Mouse (Mus musculus) kidney, embryonic 15.5 days (tissue): ENCODE measurements around the gene Epgn. TPM values are rescaled to one million over a fixed set of nuclear protein-coding genes. Genes with fewer than 3 reads are reported as not detected.

Experiments
- ATAC-seq: fragments of 200-750 bp; cut with Nextera tagmentation; replicated peaks from 2 replicates; pipeline ENCODE4 v1.8.0; 2017; ENCODE audit warnings: moderate TSS enrichment; ENCODE audit not compliant: low FRiP score
- H3K27ac ChIP-seq: fragments of 300-500 bp; sonication (generic); 2 replicates; pipeline ENCODE4 v1.5.1; 2015; ENCODE audit warnings: mild to moderate bottlenecking, inconsistent platforms
- H3K27me3 ChIP-seq: fragments of 300-500 bp; sonication (generic); 2 replicates; pipeline ENCODE4 v1.6.1; 2015; ENCODE audit warnings: inconsistent platforms
- H3K36me3 ChIP-seq: fragments of 300-500 bp; sonication (generic); 2 replicates; pipeline ENCODE4 v1.6.1; 2015; ENCODE audit warnings: inconsistent platforms
- H3K4me1 ChIP-seq: fragments of 300-500 bp; sonication (generic); 2 replicates; pipeline ENCODE4 v1.6.1; 2015; ENCODE audit warnings: inconsistent platforms
- H3K4me2 ChIP-seq: fragments of 300-500 bp; sonication (generic); 2 replicates; pipeline ENCODE4 v1.6.1; 2015; ENCODE audit warnings: moderate library complexity, mild to moderate bottlenecking, inconsistent platforms
- H3K4me3 ChIP-seq: fragments of 300-500 bp; sonication (generic); replicated peaks from 2 replicates; pipeline ENCODE4 v1.5.1; 2015; ENCODE audit warnings: mild to moderate bottlenecking, inconsistent platforms
- H3K9ac ChIP-seq: fragments of 300-500 bp; sonication (generic); 2 replicates; pipeline ENCODE4 v1.6.1; 2015; ENCODE audit warnings: mild to moderate bottlenecking, inconsistent platforms
- H3K9me3 ChIP-seq: fragments of 300-500 bp; sonication (generic); replicated peaks from 2 replicates; pipeline ENCODE4 v1.6.1; 2016; ENCODE audit warnings: inconsistent platforms
- WGBS: fragments of 180-500 bp; shearing (Covaris S2); methylation state at CpG from one replicate; pipeline ENCODE4 v1.1.7; 2015; ENCODE audit warnings: mixed read lengths; 5-methylcytosine and 5-hydroxymethylcytosine counted together
- polyA plus RNA-seq: library from polyadenylated mRNA; unstranded; fragments of >200 nt; fragmentation: Nextera tagmentation; extraction: Ambion mirVana; gene quantifications from 2 replicates; pipeline ENCODE4 v1.2.1, GENCODE M21; 2015

Gene Epgn
- not detected in 2 replicates for polyA plus RNA-seq

- H3K27me3 ChIP-seq = no peaks in the 10 kb centered on the region
- H3K9ac ChIP-seq = no peak within 1 kb of the TSS
- no peak within 1 kb of the TSS for H3K4me2 ChIP-seq
- no peaks in the 10 kb centered on the region for H3K36me3 ChIP-seq
- 86% methylated on average over 6 of the region's 6 CpGs for WGBS
- no peak within 1 kb of the TSS for H3K27ac ChIP-seq
- H3K9me3 ChIP-seq = no peaks in the 10 kb centered on the region
- ATAC-seq = no peak
- no peak within 1 kb of the TSS for H3K4me3 ChIP-seq
- no peaks in the 10 kb centered on the region for H3K4me1 ChIP-seq
Measured at GRCm38 (mm10) chr5:91027164-91027563, at the start of gene Epgn. Gene Epgn (plus strand): TSS chr5:91027464.

GRCm38 (mm10) chr5:90980297-90980696 is 47.0 kb upstream of the Epgn start:
- Histone ChIP-seq H3K9me3 (no peaks in the 10 kb centered on the region), H3K27ac (no peak overlapping the region), H3K4me2 (no peak overlapping the region), H3K4me1 (no peaks in the 10 kb centered on the region), H3K36me3 (no peaks in the 10 kb centered on the region), H3K4me3 (no peak overlapping the region), H3K9ac (no peak overlapping the region), H3K27me3 (no peaks in the 10 kb centered on the region)
- 85% methylated on average over 7 of the region's 7 CpGs for WGBS
- no peak for ATAC-seq

- no peaks in the 10 kb centered on the region for H3K4me1 ChIP-seq
- WGBS = 59% methylated on average over 5 of the region's 5 CpGs
- H3K9ac ChIP-seq = no peak overlapping the region
- no peak overlapping the region for H3K27ac ChIP-seq
- H3K27me3 ChIP-seq = no peaks in the 10 kb centered on the region
- no peaks in the 10 kb centered on the region for H3K9me3 ChIP-seq
- H3K4me2 ChIP-seq = no peak overlapping the region
- H3K36me3 ChIP-seq = no peaks in the 10 kb centered on the region
- no peak for ATAC-seq
- no peak overlapping the region for H3K4me3 ChIP-seq
Measured at GRCm38 (mm10) chr5:90987605-90988004, 39.7 kb upstream of the Epgn start.

- H3K27me3 ChIP-seq = no peaks in the 10 kb centered on the region
- no peak overlapping the region for H3K4me2 ChIP-seq
- 77% methylated on average over 3 of the region's 3 CpGs for WGBS
- no peaks in the 10 kb centered on the region for H3K4me1 ChIP-seq
- H3K9ac ChIP-seq = no peak overlapping the region
- ATAC-seq = no peak
- H3K27ac ChIP-seq = no peak overlapping the region
- no peaks in the 10 kb centered on the region for H3K9me3 ChIP-seq
- no peaks in the 10 kb centered on the region for H3K36me3 ChIP-seq
- no peak overlapping the region for H3K4me3 ChIP-seq
Measured at GRCm38 (mm10) chr5:90988149-90988548, 39.1 kb upstream of the Epgn start.

- WGBS = 88% methylated on average over 4 of the region's 4 CpGs
- no peaks in the 10 kb centered on the region for H3K27me3 ChIP-seq
- H3K36me3 ChIP-seq = no peaks in the 10 kb centered on the region
- H3K4me1 ChIP-seq = no peaks in the 10 kb centered on the region
- no peak for ATAC-seq
- no peak overlapping the region for H3K9ac ChIP-seq
- H3K27ac ChIP-seq = no peak overlapping the region
- H3K4me2 ChIP-seq = no peak overlapping the region
- H3K4me3 ChIP-seq = no peak overlapping the region
- H3K9me3 ChIP-seq = no peaks in the 10 kb centered on the region
Measured at GRCm38 (mm10) chr5:90988592-90988991, 38.7 kb upstream of the Epgn start.

- Histone ChIP-seq H3K27ac (no peak overlapping the region), H3K4me2 (no peak overlapping the region), H3K4me1 (no peaks in the 10 kb centered on the region), H3K36me3 (no peaks in the 10 kb centered on the region; the same call in 1 of the 2 replicates), H3K27me3 (no peaks in the 10 kb centered on the region), H3K9ac (no peak overlapping the region), H3K9me3 (no peaks in the 10 kb centered on the region), H3K4me3 (no peak overlapping the region)
- 91% methylated on average over 8 of the region's 8 CpGs for WGBS
- ATAC-seq = no peak
Measured at GRCm38 (mm10) chr5:90999942-91000341, 27.3 kb upstream of the Epgn start.

GRCm38 (mm10) chr5:91015216-91015615 is 12.0 kb upstream of the Epgn start:
- Histone ChIP-seq H3K36me3 (no peaks in the 10 kb centered on the region), H3K4me1 (no peaks in the 10 kb centered on the region), H3K4me3 (no peak overlapping the region), H3K27ac (no peak overlapping the region), H3K27me3 (no peaks in the 10 kb centered on the region), H3K9ac (no peak overlapping the region), H3K4me2 (no peak overlapping the region), H3K9me3 (no peaks in the 10 kb centered on the region)
- ATAC-seq = no peak
- 87% methylated on average over 10 of the region's 10 CpGs for WGBS

GRCm38 (mm10) chr5:91023114-91023513 is 4.2 kb upstream of the Epgn start:
- WGBS = 89% methylated on average over 8 of the region's 8 CpGs
- Histone ChIP-seq H3K9me3 (no peaks in the 10 kb centered on the region), H3K27ac (no peak overlapping the region), H3K4me2 (no peak overlapping the region), H3K4me1 (no peaks in the 10 kb centered on the region), H3K9ac (no peak overlapping the region), H3K27me3 (no peaks in the 10 kb centered on the region), H3K36me3 (no peaks in the 10 kb centered on the region), H3K4me3 (no peak overlapping the region)
- ATAC-seq = no peak

- no peaks in the 10 kb centered on the region for H3K9me3 ChIP-seq
- no peak for ATAC-seq
- no peak overlapping the region for H3K9ac ChIP-seq
- no peaks in the 10 kb centered on the region for H3K36me3 ChIP-seq
- H3K4me2 ChIP-seq = no peak overlapping the region
- H3K27ac ChIP-seq = no peak overlapping the region
- no peaks in the 10 kb centered on the region for H3K4me1 ChIP-seq
- no peaks in the 10 kb centered on the region for H3K27me3 ChIP-seq
- 70% methylated on average over 1 of the region's 1 CpGs for WGBS
- H3K4me3 ChIP-seq = no peak overlapping the region
Measured at GRCm38 (mm10) chr5:91027840-91028239, 576 bp downstream of the Epgn start.

GRCm38 (mm10) chr5:91030629-91031028 is 3.4 kb downstream of the Epgn start:
- Histone ChIP-seq H3K36me3 (no peaks in the 10 kb centered on the region), H3K27ac (no peak overlapping the region), H3K9me3 (no peaks in the 10 kb centered on the region), H3K4me2 (no peak overlapping the region), H3K4me1 (no peaks in the 10 kb centered on the region), H3K27me3 (no peaks in the 10 kb centered on the region), H3K9ac (no peak overlapping the region), H3K4me3 (no peak overlapping the region)
- 89% methylated on average over 2 of the region's 2 CpGs for WGBS
- ATAC-seq = no peak

GRCm38 (mm10) chr5:91035341-91035740 is 8.1 kb downstream of the Epgn start:
- Histone ChIP-seq H3K27me3 (no peaks in the 10 kb centered on the region), H3K4me1 (peaks cover 8% of the 10 kb centered on the region; the same call in 1 of the 2 replicates), H3K9me3 (no peaks in the 10 kb centered on the region), H3K4me3 (no peak overlapping the region), H3K36me3 (no peaks in the 10 kb centered on the region), H3K9ac (no peak overlapping the region), H3K27ac (no peak overlapping the region), H3K4me2 (no peak overlapping the region)
- WGBS = 63% methylated on average over 2 of the region's 2 CpGs
- ATAC-seq = no peak

- no peaks in the 10 kb centered on the region for H3K36me3 ChIP-seq
- no peak for ATAC-seq
- H3K9me3 ChIP-seq = no peaks in the 10 kb centered on the region
- WGBS = 86% methylated on average over 4 of the region's 4 CpGs
- no peak overlapping the region for H3K9ac ChIP-seq
- no peak overlapping the region for H3K4me2 ChIP-seq
- no peaks in the 10 kb centered on the region for H3K27me3 ChIP-seq
- no peak overlapping the region for H3K4me3 ChIP-seq
- peaks cover 8% of the 10 kb centered on the region; the same call in 1 of the 2 replicates for H3K4me1 ChIP-seq
- no peak overlapping the region for H3K27ac ChIP-seq
Measured at GRCm38 (mm10) chr5:91036628-91037027, 9.4 kb downstream of the Epgn start.

- no peak overlapping the region for H3K4me3 ChIP-seq
- no peak for ATAC-seq
- WGBS = 73% methylated on average over 2 of the region's 2 CpGs
Measured at GRCm38 (mm10) chr5:91037756-91038155, 10.5 kb downstream of the Epgn start.

More at GRCm38 (mm10) chr5:91037756-91038155, 10.5 kb downstream of the Epgn start:
- H3K9me3 ChIP-seq = no peaks in the 10 kb centered on the region
- no peak overlapping the region for H3K9ac ChIP-seq
- H3K27ac ChIP-seq = no peak overlapping the region
- no peaks in the 10 kb centered on the region for H3K36me3 ChIP-seq
- peaks cover 8% of the 10 kb centered on the region; the same call in 1 of the 2 replicates for H3K4me1 ChIP-seq
- H3K4me2 ChIP-seq = no peak overlapping the region
- H3K27me3 ChIP-seq = no peaks in the 10 kb centered on the region
